Mouse (Mus musculus): ENCODE data around the gene Svop. TPM values are rescaled to one million over a fixed set of nuclear protein-coding genes. Genes with fewer than 3 reads are reported as not detected.
A peak's percentile ranks its signal among the peaks of the same experiment; 100 is the strongest.

The Svop gene
- polyA plus RNA-seq, 1 experiment from 2014 or later = 80.3 TPM

DNA sequence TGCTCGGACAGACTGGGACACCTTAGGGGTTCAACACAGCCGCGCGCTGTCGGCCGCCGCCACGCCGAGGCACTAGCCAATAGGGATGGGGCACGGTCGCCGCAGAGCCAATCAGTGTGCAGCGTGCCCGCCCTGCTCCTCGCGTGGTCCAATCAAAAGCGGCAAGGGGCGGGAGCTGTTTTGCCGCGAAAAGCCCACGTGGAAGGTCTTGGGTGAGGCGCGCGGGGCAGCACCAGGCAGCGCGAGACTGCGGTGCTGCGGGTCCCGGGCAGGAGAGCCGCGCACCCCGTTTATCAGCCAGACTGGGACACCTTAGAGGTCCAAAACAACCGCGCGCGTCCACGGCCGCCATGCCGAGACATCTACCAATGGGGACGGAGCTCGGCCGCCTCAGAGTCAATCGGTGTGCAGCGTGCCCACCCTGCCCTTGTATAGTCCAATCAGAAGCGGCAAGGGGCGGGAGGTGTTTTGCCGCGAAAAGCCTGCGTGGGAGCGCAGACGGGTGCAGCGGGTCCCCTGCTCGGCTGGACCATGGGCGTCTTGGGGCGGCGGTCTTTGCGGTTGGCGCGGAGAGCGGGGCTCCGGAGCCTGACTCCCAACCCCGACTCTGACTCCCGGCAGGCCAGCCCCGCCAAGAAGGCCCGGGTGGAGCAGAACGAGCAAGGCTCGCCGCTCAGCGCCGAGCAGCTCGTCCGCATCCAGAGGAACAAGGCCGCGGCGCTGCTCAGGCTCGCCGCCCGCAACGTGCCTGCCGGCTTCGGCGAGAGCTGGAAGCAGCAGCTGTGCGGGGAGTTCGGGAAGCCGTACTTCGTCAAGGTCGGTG is 39.5 kb upstream of the Svop start:
- Histone ChIP-seq H3K36me3 (ENCODE audit: control insufficient read depth, insufficient read depth, low read length) (no peaks in the 10 kb centered on the region), H3K27me3 (ENCODE audit: control insufficient read depth, insufficient read depth, low read length) (no peaks in the 10 kb centered on the region), H3K4me2 (ENCODE audit: low read depth, low read length) (peak overlapping the region; percentile 97), H3K9me3 (ENCODE audit: control insufficient read depth, low read length) (no peaks in the 10 kb centered on the region), H3K9ac (replicated peaks; ENCODE audit: low read depth, low read length) (peak overlapping the region; percentile 48; the same call in 1 of the 2 replicates), H3K4me3 (ENCODE audit: low read depth, low read length) (peak overlapping the region; percentile 73), H3K4me1 (ENCODE audit: control insufficient read depth, insufficient read depth, low read length) (peaks cover 6% of the 10 kb centered on the region; the same call in 1 of the 2 replicates), H3K27ac (ENCODE audit: low read depth, low read length) (0 out of 2 replicates have a peak overlapping the region, but pooled peaks have one; percentile 16)
- peak; percentile 98 for ATAC-seq (ENCODE audit: low read depth)
- 0% methylated on average over 85 of the region's 87 CpGs for WGBS

DNA sequence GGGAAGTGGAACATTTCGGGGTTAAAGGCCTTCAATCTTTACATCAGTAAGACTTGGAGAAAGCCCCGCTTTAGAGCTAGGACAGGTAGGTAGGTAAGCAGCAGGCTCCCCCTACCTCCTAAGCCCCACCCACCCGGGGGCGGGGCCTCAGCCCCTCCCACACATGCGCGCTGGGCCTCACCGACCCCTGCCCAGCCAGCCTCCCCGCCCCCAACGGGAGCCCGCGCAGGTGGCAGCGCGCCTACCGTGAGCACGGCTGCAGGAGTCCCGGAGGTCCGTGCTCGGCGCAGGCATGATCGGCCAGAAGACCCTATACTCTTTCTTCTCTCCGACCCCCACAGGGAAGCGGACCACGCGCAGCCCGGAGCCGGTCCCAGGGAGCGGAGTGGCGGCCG is 38.8 kb upstream of the Svop start, which contains the start of gene Ung:
Gene Ung (plus strand): TSS at position 176 of the 395 bp plus-strand sequence.
- no peaks in the 10 kb centered on the region for H3K9me3 ChIP-seq (ENCODE audit: control insufficient read depth, low read length)
- H3K36me3 ChIP-seq (ENCODE audit: control insufficient read depth, insufficient read depth, low read length) = no peaks in the 10 kb centered on the region
- H3K4me2 ChIP-seq (ENCODE audit: low read depth, low read length) = peak within 1 kb of the TSS; percentile 97
- no peaks in the 10 kb centered on the region for H3K27me3 ChIP-seq (ENCODE audit: control insufficient read depth, insufficient read depth, low read length)
- peak within 1 kb of the TSS; percentile 73 for H3K4me3 ChIP-seq (ENCODE audit: low read depth, low read length)
- 0 out of 2 replicates have a peak within 1 kb of the TSS, but pooled peaks have one; percentile 16 for H3K27ac ChIP-seq (ENCODE audit: low read depth, low read length)
- peak; percentile 59 for ATAC-seq (ENCODE audit: low read depth)
- WGBS = under 1% methylated on average over 27 of the region's 29 CpGs
- H3K4me1 ChIP-seq (ENCODE audit: control insufficient read depth, insufficient read depth, low read length) = peaks cover 6% of the 10 kb centered on the region; the same call in 1 of the 2 replicates
- peak within 1 kb of the TSS; percentile 48; the same call in 1 of the 2 replicates for H3K9ac ChIP-seq (replicated peaks; ENCODE audit: low read depth, low read length)

DNA sequence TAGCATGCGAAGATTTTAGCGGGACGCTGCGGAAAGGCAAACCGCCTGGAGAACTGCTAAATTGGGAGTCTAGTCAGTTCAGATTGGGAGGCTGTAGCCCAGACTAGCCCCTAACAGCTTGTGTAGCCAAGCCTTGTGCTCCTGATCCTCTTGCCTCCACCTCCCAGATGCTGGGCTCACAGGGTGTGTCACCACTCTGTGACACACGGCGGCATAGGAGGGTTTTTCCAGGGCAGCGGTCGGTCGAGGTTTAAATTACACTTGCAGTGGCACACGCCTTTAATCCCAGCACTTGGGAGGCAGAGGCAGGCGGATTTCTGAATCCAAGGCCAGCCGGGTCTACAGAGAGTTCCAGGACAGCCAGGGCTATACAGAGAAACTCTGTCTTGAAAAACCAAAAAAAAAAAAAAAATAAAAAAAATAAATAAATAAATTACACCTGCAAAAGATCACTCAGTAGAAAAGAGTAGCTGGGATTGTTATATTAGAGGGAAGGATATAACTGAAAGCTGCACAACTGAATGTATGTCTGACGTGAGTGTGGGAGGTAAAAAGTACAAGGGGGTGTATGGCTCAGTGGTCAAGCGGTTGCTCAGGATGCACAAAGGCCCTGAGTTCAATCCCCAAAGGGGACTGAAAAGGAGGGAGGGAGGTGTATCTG is 38.3 kb upstream of the Svop start:
- Histone ChIP-seq H3K4me3 (ENCODE audit: low read depth, low read length) (peak overlapping the region; percentile 73; the same call in 1 of the 2 replicates), H3K4me1 (ENCODE audit: control insufficient read depth, insufficient read depth, low read length) (peaks cover 6% of the 10 kb centered on the region; the same call in 1 of the 2 replicates), H3K27me3 (ENCODE audit: control insufficient read depth, insufficient read depth, low read length) (no peaks in the 10 kb centered on the region), H3K9ac (replicated peaks; ENCODE audit: low read depth, low read length) (no peak overlapping the region), H3K36me3 (ENCODE audit: control insufficient read depth, insufficient read depth, low read length) (no peaks in the 10 kb centered on the region), H3K4me2 (ENCODE audit: low read depth, low read length) (peak overlapping the region; percentile 97; the same call in 1 of the 2 replicates), H3K9me3 (ENCODE audit: control insufficient read depth, low read length) (no peaks in the 10 kb centered on the region), H3K27ac (ENCODE audit: low read depth, low read length) (no peak overlapping the region)
- 83% methylated on average over 15 of the region's 15 CpGs for WGBS
- no peak for ATAC-seq (ENCODE audit: low read depth)

DNA sequence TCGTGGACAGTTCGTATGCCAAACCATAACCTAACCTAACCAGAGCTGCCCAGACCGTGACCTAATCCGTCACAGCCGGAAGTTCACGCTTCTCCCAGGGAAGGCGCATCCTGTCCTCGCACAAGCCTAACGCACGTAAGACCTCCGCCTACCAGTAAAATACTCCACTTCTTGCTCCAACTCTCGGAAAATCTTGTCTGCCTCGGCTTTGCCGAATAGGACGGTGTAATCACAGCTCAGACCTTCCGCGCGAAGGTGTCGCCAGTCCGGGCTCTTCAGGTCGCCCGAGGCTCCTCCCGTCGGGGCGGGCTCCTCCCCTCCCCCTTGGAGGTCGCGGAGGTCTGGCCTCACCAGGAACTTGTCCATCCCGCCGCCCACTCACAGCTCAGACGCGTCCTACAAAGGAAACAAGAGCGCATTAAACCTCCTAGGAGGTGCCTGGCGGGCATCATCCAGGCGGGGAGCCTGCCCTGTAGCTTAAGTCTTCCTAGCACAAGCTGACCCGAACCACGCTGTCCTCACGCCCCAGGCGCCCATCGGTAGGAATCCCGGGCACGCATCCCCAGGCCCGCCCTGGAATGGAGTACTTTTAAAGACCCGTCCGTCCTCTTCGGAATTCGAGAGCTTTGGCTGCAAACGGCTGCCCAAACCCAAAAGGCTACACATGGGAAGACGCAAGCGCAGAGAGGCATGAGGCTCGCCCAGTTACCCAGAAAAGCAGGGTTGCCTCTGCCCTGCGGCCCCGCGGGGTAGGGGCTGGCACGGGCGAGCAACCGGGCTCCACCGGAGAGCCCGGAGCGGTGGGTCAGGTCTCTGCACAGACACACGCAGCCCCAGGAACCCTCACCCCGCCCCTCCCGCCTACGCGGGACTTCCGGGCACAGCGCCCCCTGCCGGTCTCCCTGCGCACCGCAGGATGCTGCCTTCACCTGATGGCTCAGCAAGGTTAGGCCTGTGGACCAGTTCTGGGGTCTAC is 36.3 kb upstream of the Svop start, which contains the start of gene Alkbh2:
Gene Alkbh2 (minus strand): TSS at position 845 of the 976 bp plus-strand sequence.
- H3K36me3 ChIP-seq (ENCODE audit: control insufficient read depth, insufficient read depth, low read length) = peaks cover 12% of the 10 kb centered on the region
- no peaks in the 10 kb centered on the region for H3K9me3 ChIP-seq (ENCODE audit: control insufficient read depth, low read length)
- WGBS = under 1% methylated on average over 69 of the region's 69 CpGs
- ATAC-seq (ENCODE audit: low read depth) = peak; percentile 29; the same call in 1 of the 2 replicates
- H3K4me1 ChIP-seq (ENCODE audit: control insufficient read depth, insufficient read depth, low read length) = peaks cover 6% of the 10 kb centered on the region; the same call in 1 of the 2 replicates
- H3K4me3 ChIP-seq (ENCODE audit: low read depth, low read length) = peak within 1 kb of the TSS; percentile 63
- H3K4me2 ChIP-seq (ENCODE audit: low read depth, low read length) = peak within 1 kb of the TSS; percentile 95
- H3K9ac ChIP-seq (replicated peaks; ENCODE audit: low read depth, low read length) = peak within 1 kb of the TSS; percentile 65
- H3K27ac ChIP-seq (ENCODE audit: low read depth, low read length) = peak within 1 kb of the TSS; percentile 74
- no peaks in the 10 kb centered on the region for H3K27me3 ChIP-seq (ENCODE audit: control insufficient read depth, insufficient read depth, low read length)

DNA sequence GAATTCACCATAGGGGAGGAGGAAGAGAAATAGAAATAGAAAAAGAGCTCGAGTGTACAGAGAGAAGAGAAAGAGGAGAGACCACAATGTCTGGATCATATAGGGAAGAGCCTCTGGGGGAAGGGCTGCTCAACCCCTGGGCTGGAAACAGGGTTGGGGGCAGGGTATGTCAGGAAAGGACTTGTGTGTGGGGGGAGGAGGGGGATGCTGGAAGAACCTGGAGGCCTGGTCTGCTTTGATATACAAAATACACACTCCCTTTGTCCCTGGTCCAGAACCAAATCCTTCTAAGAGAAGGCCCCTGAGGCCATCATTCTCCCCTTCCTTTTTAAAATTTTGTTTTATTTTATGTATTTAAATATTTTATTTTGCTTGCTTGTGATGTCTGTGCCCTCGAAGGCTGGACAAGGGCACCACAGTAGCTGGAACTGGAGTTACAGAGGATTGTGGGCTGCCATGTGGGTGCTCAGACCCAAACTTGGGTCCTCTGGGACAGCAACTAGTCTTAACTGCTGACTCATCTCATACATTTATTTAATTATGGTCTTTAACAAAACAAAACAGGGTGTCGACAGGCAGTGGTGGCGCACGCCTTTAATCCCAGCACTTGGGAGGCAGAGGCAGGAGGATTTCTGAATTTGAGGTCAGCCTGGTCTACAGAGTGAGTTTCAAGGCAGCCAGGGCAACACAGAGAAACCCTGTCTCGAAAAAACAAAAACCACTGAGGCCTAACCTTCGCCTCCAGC is 35.3 kb upstream of the Svop start:
- Histone ChIP-seq H3K27ac (ENCODE audit: low read depth, low read length) (no peak overlapping the region), H3K27me3 (ENCODE audit: control insufficient read depth, insufficient read depth, low read length) (no peaks in the 10 kb centered on the region), H3K4me1 (ENCODE audit: control insufficient read depth, insufficient read depth, low read length) (peaks cover 4% of the 10 kb centered on the region; the same call in 1 of the 2 replicates), H3K36me3 (ENCODE audit: control insufficient read depth, insufficient read depth, low read length) (peaks cover 20% of the 10 kb centered on the region), H3K9ac (replicated peaks; ENCODE audit: low read depth, low read length) (no peak overlapping the region), H3K4me2 (ENCODE audit: low read depth, low read length) (peak overlapping the region; percentile 95), H3K9me3 (ENCODE audit: control insufficient read depth, low read length) (no peaks in the 10 kb centered on the region), H3K4me3 (ENCODE audit: low read depth, low read length) (peak overlapping the region; percentile 63)
- 89% methylated on average over 7 of the region's 7 CpGs for WGBS
- ATAC-seq (ENCODE audit: low read depth) = no peak

DNA sequence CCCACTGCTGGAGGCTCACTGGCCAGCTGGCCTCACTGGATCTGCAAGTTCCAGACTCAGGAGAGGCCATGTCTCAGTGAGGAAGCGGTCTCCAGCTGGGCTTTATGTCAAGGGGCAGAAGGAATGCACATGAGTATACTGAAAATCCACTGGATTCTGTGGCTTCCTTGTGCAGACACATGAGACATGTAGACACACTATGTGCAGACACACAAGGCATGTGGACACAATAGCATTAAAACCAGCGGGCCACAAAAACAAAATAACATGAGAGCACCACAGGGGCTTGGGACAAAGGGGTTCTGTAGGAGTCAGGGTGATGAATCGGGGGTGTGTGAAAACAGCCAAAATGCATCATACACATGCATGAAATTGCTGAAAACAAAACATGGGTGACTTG is 34.6 kb upstream of the Svop start:
- ATAC-seq (ENCODE audit: low read depth) = no peak
- Histone ChIP-seq H3K4me1 (ENCODE audit: control insufficient read depth, insufficient read depth, low read length) (no peaks in the 10 kb centered on the region), H3K27ac (ENCODE audit: low read depth, low read length) (no peak overlapping the region), H3K4me3 (ENCODE audit: low read depth, low read length) (no peak overlapping the region), H3K27me3 (ENCODE audit: control insufficient read depth, insufficient read depth, low read length) (no peaks in the 10 kb centered on the region), H3K9ac (replicated peaks; ENCODE audit: low read depth, low read length) (no peak overlapping the region), H3K36me3 (ENCODE audit: control insufficient read depth, insufficient read depth, low read length) (peaks cover 27% of the 10 kb centered on the region), H3K4me2 (ENCODE audit: low read depth, low read length) (no peak overlapping the region), H3K9me3 (ENCODE audit: control insufficient read depth, low read length) (no peaks in the 10 kb centered on the region)
- 97% methylated on average over 3 of the region's 3 CpGs for WGBS

DNA sequence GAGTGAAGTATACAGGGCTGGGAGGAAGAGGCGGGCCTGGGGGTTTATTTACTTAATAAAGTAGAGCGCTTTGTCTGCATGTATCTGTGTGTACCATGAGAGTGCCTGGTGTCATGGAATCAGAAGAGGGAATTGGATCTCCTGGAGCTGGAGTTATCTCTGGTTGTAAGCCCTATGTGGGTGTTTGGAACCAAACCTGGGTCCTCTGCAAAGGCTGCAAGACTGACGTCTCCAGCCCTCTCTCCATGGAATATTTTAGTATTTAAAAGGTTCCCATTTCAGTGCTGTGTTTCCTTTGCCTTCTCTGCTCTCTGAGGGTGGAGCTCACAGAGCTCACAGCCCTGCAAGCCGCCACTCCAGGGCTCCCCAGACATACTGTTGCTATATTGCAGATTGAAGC is 28.4 kb upstream of the Svop start:
- Histone ChIP-seq H3K9me3 (ENCODE audit: control insufficient read depth, low read length) (no peaks in the 10 kb centered on the region), H3K4me1 (ENCODE audit: control insufficient read depth, insufficient read depth, low read length) (no peaks in the 10 kb centered on the region), H3K36me3 (ENCODE audit: control insufficient read depth, insufficient read depth, low read length) (peaks cover 46% of the 10 kb centered on the region), H3K27me3 (ENCODE audit: control insufficient read depth, insufficient read depth, low read length) (no peaks in the 10 kb centered on the region), H3K9ac (replicated peaks; ENCODE audit: low read depth, low read length) (no peak overlapping the region), H3K4me3 (ENCODE audit: low read depth, low read length) (no peak overlapping the region), H3K4me2 (ENCODE audit: low read depth, low read length) (no peak overlapping the region), H3K27ac (ENCODE audit: low read depth, low read length) (no peak overlapping the region)
- 85% methylated on average over 4 of the region's 4 CpGs for WGBS
- no peak for ATAC-seq (ENCODE audit: low read depth)

DNA sequence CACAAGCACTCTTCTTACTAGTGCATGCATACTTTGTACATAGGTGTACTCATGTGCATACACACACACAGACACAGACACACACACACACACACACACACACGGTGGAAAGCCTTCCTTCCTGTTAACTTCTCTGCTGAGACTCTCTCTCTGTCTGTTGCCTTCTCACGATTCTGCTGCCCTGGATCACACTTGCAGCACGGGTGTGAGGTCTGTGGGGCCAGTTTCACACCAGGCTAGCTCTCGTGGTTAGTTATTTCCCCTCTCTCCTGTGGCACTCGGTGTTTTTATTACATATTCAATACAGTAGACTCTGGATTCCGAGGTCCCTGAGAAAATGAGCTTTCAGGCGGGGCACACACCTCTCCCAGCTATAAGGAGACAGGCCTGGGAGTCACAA is 25.2 kb upstream of the Svop start:
- 89% methylated on average over 7 of the region's 7 CpGs for WGBS
- Histone ChIP-seq H3K36me3 (ENCODE audit: control insufficient read depth, insufficient read depth, low read length) (peaks cover 48% of the 10 kb centered on the region), H3K27ac (ENCODE audit: low read depth, low read length) (no peak overlapping the region)

More for the DNA sequence above, 25.2 kb upstream of the Svop start:
- no peaks in the 10 kb centered on the region for H3K9me3 ChIP-seq (ENCODE audit: control insufficient read depth, low read length)
- no peak for ATAC-seq (ENCODE audit: low read depth)
- no peak overlapping the region for H3K4me3 ChIP-seq (ENCODE audit: low read depth, low read length)
- H3K27me3 ChIP-seq (ENCODE audit: control insufficient read depth, insufficient read depth, low read length) = no peaks in the 10 kb centered on the region
- no peak overlapping the region for H3K9ac ChIP-seq (replicated peaks; ENCODE audit: low read depth, low read length)
- no peaks in the 10 kb centered on the region for H3K4me1 ChIP-seq (ENCODE audit: control insufficient read depth, insufficient read depth, low read length)
- H3K4me2 ChIP-seq (ENCODE audit: low read depth, low read length) = no peak overlapping the region

All from neural tube, embryonic 14.5 days (tissue).